Mouse (Mus musculus) heart, postnatal 0 days (tissue): ENCODE data around the gene Srsf4. TPM values are rescaled to one million over a fixed set of nuclear protein-coding genes. Genes with fewer than 3 reads are reported as not detected.

ENCODE experiments used
- ATAC-seq: fragments of 200-750 bp; cut with Nextera tagmentation; 2 replicates; pipeline ENCODE4 v1.8.0; 2017; ENCODE audit warnings: low read depth, moderate number of reproducible peaks, moderate library complexity; ENCODE audit not compliant: insufficient read depth
- DNase-seq: peaks from one replicate; pipeline ENCODE4 v3.0.0-alpha.2; 2016; ENCODE audit warnings: low spot score
- H3K27ac ChIP-seq: fragments of 300-500 bp; sonication (generic); 2 replicates; pipeline ENCODE4 v1.5.1; 2014; ENCODE audit warnings: low read depth, mild to moderate bottlenecking
- H3K27me3 ChIP-seq: fragments of 300-500 bp; sonication (generic); 2 replicates; pipeline ENCODE4 v1.6.1; 2014; ENCODE audit warnings: low read length, mixed read lengths; ENCODE audit not compliant: control insufficient read depth, insufficient read depth
- H3K36me3 ChIP-seq: fragments of 300-500 bp; sonication (generic); replicated peaks from 2 replicates; pipeline ENCODE4 v1.6.1; 2014; ENCODE audit warnings: low read length, mixed read lengths; ENCODE audit not compliant: control insufficient read depth, insufficient read depth
- H3K4me1 ChIP-seq: fragments of 300-500 bp; sonication (generic); 2 replicates; pipeline ENCODE4 v1.6.1; 2014; ENCODE audit warnings: antibody characterized with exemption; ENCODE audit not compliant: control insufficient read depth, insufficient read depth
- H3K4me2 ChIP-seq: fragments of 300-500 bp; sonication (generic); 2 replicates; pipeline ENCODE4 v1.6.1; 2014; ENCODE audit warnings: low read depth, mild to moderate bottlenecking, low read length, moderate library complexity
- H3K4me3 ChIP-seq: fragments of 300-500 bp; sonication (generic); 2 replicates; pipeline ENCODE4 v1.5.1; 2014; ENCODE audit warnings: low read depth, low read length
- H3K9ac ChIP-seq: fragments of 300-500 bp; sonication (generic); replicated peaks from 2 replicates; pipeline ENCODE4 v1.6.1; 2014; ENCODE audit warnings: low read depth, low read length, mixed read lengths
- H3K9me3 ChIP-seq: fragments of 300-500 bp; sonication (generic); replicated peaks from 2 replicates; pipeline ENCODE4 v1.6.1; 2016; ENCODE audit warnings: low read length; ENCODE audit not compliant: control insufficient read depth
- CTCF ChIP-seq: IDR thresholded peaks from 2 replicates; pipeline ENCODE4 v1.5.1; 2016; ENCODE audit warnings: antibody characterized with exemption, control low read depth, low read depth
- EP300 ChIP-seq: IDR thresholded peaks from 2 replicates; pipeline ENCODE4 v1.6.1; 2016; ENCODE audit warnings: antibody characterized with exemption, low read depth
- WGBS: fragments of 180-500 bp; shearing (Covaris S2); extraction: QIAGEN DNeasy Blood & Tissue Kit; methylation state at CpG from one replicate; pipeline ENCODE4 v1.1.7; 2014; 5-methylcytosine and 5-hydroxymethylcytosine counted together
- polyA plus RNA-seq: library from polyadenylated mRNA; unstranded; fragments of >200 nt; fragmentation: Nextera tagmentation; extraction: Ambion mirVana; gene quantifications from 2 replicates; pipeline ENCODE4 v1.2.1, GENCODE M21; 2015
- total RNA-seq: library from RNA; depleted of rRNA; stranded (reverse); fragments of >200 nt; gene quantifications from 2 replicates; pipeline ENCODE4 v1.2.3, GENCODE M21; 2014; ENCODE audit warnings: low replicate concordance; rRNA removed

Gene Srsf4
- total and polyA plus RNA-seq, 2 experiments from 2014 or later: 14.3 to 42.0 TPM

GRCm38 (mm10) chr4:131950657-131951056 is 77.2 kb downstream of the Srsf4 start:
- H3K4me2 ChIP-seq: no peak overlapping the region

More at GRCm38 (mm10) chr4:131950657-131951056, 77.2 kb downstream of the Srsf4 start:
- 55% methylated on average over 8 of the region's 8 CpGs for WGBS
- no peak overlapping the region for H3K4me3 ChIP-seq
- peak; percentile 3 for DNase-seq
- ATAC-seq: no peak
- no peaks in the 10 kb centered on the region for H3K27me3 ChIP-seq
- H3K9me3 ChIP-seq: no peaks in the 10 kb centered on the region
- no peak overlapping the region for H3K9ac ChIP-seq
- H3K4me1 ChIP-seq: no peaks in the 10 kb centered on the region
- TF ChIP-seq CTCF (no peak), EP300 (no peak)
- peaks cover 17% of the 10 kb centered on the region for H3K36me3 ChIP-seq
- H3K27ac ChIP-seq: no peak overlapping the region; the same call in 1 of the 2 replicates

Other genes starting within 250 kb of the Srsf4 start
- 0.54 and 0.69 TPM in 2 replicates for gene Ptpru, start 35.3 kb upstream of the Srsf4 start, total RNA-seq
- 0.77 and 1.1 TPM in 2 replicates for gene Ptpru, start 35.3 kb upstream of the Srsf4 start, polyA plus RNA-seq
- 32.7 and 70.5 TPM in 2 replicates for gene Mecr, start 30.1 kb upstream of the Srsf4 start, total RNA-seq
- 44.4 and 47.3 TPM in 2 replicates for gene Mecr, start 30.1 kb upstream of the Srsf4 start, polyA plus RNA-seq
- 16.0 and 23.5 TPM in 2 replicates for gene Tmem200b, start 48.2 kb downstream of the Srsf4 start, total RNA-seq
- 0.60 and 0.97 TPM in 2 replicates for gene Tmem200b, start 48.2 kb downstream of the Srsf4 start, polyA plus RNA-seq
- gene Gm10300, start 201.1 kb downstream of the Srsf4 start, total RNA-seq: 1.7 TPM in 1 of 2 replicates, not detected in the other
- gene Gm10300, start 201.1 kb downstream of the Srsf4 start, polyA plus RNA-seq: 0.18 TPM in 2 replicates
- gene Epb41, start 201.7 kb downstream of the Srsf4 start, total RNA-seq: 47.3 and 52.8 TPM in 2 replicates
- 21.2 and 26.6 TPM in 2 replicates for gene Epb41, start 201.7 kb downstream of the Srsf4 start, polyA plus RNA-seq